Mouse (Mus musculus) liver, postnatal 0 days (tissue): ENCODE results near the gene Slco1b2. TPM values are rescaled to one million over a fixed set of nuclear protein-coding genes. Genes with fewer than 3 reads are reported as not detected.
"Not testable (repeated sequence)": the region's sequence is repeated elsewhere in the genome, so short reads cannot be mapped to it uniquely, and the experiment has no call there.

Experiments
- ATAC-seq: fragments of 200-750 bp; cut with Nextera tagmentation; 2 replicates; pipeline ENCODE4 v1.8.0; 2017; ENCODE audit warnings: mild to moderate bottlenecking, moderate library complexity
- DNase-seq: peaks from one replicate; pipeline ENCODE4 v3.0.0-alpha.2; 2016
- H3K27ac ChIP-seq: fragments of 300-500 bp; sonication (generic); 2 replicates; pipeline ENCODE4 v1.5.1; 2014; ENCODE audit warnings: antibody characterized with exemption, moderate library complexity, mild to moderate bottlenecking, low read depth
- H3K27me3 ChIP-seq: fragments of 300-500 bp; sonication (generic); 2 replicates; pipeline ENCODE4 v1.6.1; 2014; ENCODE audit warnings: low read length, control low read depth, mixed read lengths; ENCODE audit not compliant: insufficient read depth
- H3K36me3 ChIP-seq: fragments of 300-500 bp; sonication (generic); replicated peaks from 2 replicates; pipeline ENCODE4 v1.6.1; 2014; ENCODE audit warnings: mild to moderate bottlenecking, control low read depth, low read length, moderate library complexity, mixed read lengths; ENCODE audit not compliant: insufficient read depth
- H3K4me1 ChIP-seq: fragments of 300-500 bp; sonication (generic); 2 replicates; pipeline ENCODE4 v1.6.1; 2014; ENCODE audit warnings: antibody characterized with exemption, mild to moderate bottlenecking, control low read depth; ENCODE audit not compliant: insufficient read depth
- H3K4me2 ChIP-seq: fragments of 300-500 bp; sonication (generic); 2 replicates; pipeline ENCODE4 v1.6.1; 2014; ENCODE audit warnings: low read depth, mild to moderate bottlenecking, low read length, moderate library complexity, mixed read lengths
- H3K4me3 ChIP-seq: fragments of 300-500 bp; sonication (generic); 2 replicates; pipeline ENCODE4 v1.5.1; 2014; ENCODE audit warnings: low read depth, low read length
- H3K9ac ChIP-seq: fragments of 300-500 bp; sonication (generic); replicated peaks from 2 replicates; pipeline ENCODE4 v1.6.1; 2014; ENCODE audit warnings: mild to moderate bottlenecking, moderate library complexity
- H3K9me3 ChIP-seq: fragments of 300-500 bp; sonication (generic); 2 replicates; pipeline ENCODE4 v1.6.1; 2016; ENCODE audit warnings: mild to moderate bottlenecking, control low read depth, low read length, mixed read lengths
- CTCF ChIP-seq: sonication (generic); IDR thresholded peaks from 2 replicates; pipeline ENCODE4 v1.5.1; 2016; ENCODE audit warnings: antibody characterized with exemption, low read depth
- EP300 ChIP-seq: IDR thresholded peaks from 2 replicates; pipeline ENCODE4 v1.6.1; 2016; ENCODE audit warnings: antibody characterized with exemption, low read depth, mild to moderate bottlenecking
- WGBS: fragments of 180-500 bp; shearing (Covaris S2); extraction: QIAGEN DNeasy Blood & Tissue Kit; methylation state at CpG from one replicate; pipeline ENCODE4 v1.1.7; 2014; ENCODE audit not compliant: insufficient replicate concordance; 5-methylcytosine and 5-hydroxymethylcytosine counted together
- polyA plus RNA-seq: library from polyadenylated mRNA; unstranded; fragments of >200 nt; fragmentation: Nextera tagmentation; extraction: Ambion mirVana; gene quantifications from 2 replicates; pipeline ENCODE4 v1.2.1, GENCODE M21; 2015

Slco1b2 gene
- polyA plus RNA-seq: 225 and 244 TPM in 2 replicates

DNA sequence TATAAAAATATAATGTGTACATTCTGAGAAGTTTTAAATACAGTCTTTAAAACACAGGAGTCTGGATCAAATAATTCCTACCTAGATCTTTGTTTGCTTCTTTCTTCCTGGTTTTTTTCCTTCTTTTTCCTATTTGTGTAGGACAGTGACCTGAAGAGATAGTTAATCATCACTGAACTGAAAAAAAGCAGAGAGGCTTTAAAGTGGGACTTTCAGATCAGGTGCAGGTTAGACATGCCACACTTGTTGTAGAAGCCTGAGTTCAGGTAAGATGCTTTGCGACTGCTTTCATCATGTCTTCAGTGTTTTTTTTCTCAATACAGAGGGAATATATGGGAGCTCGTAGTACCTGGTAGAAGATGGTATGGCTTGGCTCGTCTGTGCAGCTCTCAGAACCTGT, at the start of gene Slco1b2:
Slco1b2 (plus strand) TSS at position 228 of the 400 bp plus-strand sequence.
- Histone ChIP-seq H3K9ac (peak within 1 kb of the TSS; percentile 31; the same call in 1 of the 2 replicates), H3K9me3 (no peaks in the 10 kb centered on the region), H3K27ac (peak within 1 kb of the TSS; percentile 63), H3K36me3 (no peaks in the 10 kb centered on the region), H3K4me3 (peak within 1 kb of the TSS; percentile 24), H3K4me1 (no peaks in the 10 kb centered on the region), H3K27me3 (no peaks in the 10 kb centered on the region), H3K4me2 (peak within 1 kb of the TSS; percentile 53)
- ATAC-seq (peak; percentile 42; the same call in 1 of the 2 replicates), DNase-seq (no peak)
- TF ChIP-seq EP300: no peak
- no peak for TF ChIP-seq CTCF
- WGBS: 68% methylated on average over 3 of the region's 3 CpGs

DNA sequence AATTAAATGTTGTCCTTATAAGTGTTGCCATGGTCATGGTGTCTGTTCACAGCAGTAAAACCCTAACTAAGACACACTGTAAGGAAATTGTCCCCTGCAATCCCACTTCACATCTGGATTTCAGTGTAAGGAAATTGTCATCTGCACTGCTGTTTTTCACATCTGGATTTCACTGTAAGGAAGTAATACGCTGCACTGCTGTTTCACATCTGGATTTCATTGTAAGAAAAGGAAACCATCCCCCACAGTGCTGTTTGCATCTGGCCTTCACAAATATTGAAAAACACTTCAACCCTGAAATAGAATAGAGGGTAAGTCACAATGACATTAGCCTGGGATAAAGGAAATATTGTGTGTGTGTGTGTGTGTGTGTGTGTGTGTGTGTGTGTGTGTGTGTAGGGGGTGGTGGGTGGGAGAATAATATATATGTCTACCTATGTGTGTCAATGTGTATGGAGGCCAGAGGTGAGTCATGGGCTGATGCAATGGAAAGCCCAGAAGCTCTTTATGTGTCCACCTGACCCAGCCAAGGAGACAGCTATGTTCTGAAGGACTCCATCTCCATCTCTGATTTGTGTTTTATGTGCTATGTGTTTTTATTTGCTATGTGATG, 44.4 kb upstream of the Slco1b2 start:
- TF ChIP-seq CTCF (no peak), EP300 (no peak)
- Histone ChIP-seq H3K9ac (no peak overlapping the region), H3K4me2 (no peak overlapping the region), H3K9me3 (no peaks in the 10 kb centered on the region), H3K27me3 (no peaks in the 10 kb centered on the region), H3K36me3 (no peaks in the 10 kb centered on the region), H3K4me3 (no peak overlapping the region), H3K4me1 (no peaks in the 10 kb centered on the region), H3K27ac (no peak overlapping the region)
- 77% methylated on average over 1 of the region's 1 CpGs for WGBS
- DNase-seq (no peak), ATAC-seq (no peak)

GRCm38 (mm10) chr6:141590002-141590401, 39.3 kb upstream of the Slco1b2 start:
- ATAC-seq (no peak), DNase-seq (no peak)
- H3K36me3 ChIP-seq: no peaks in the 10 kb centered on the region
- no peak overlapping the region for H3K27ac ChIP-seq
- H3K27me3 ChIP-seq: no peaks in the 10 kb centered on the region
- H3K4me2 ChIP-seq: no peak overlapping the region
- no peaks in the 10 kb centered on the region for H3K9me3 ChIP-seq
- H3K4me3 ChIP-seq: no peak overlapping the region
- H3K9ac ChIP-seq: no peak overlapping the region
- TF ChIP-seq EP300 (no peak), CTCF (no peak)
- WGBS: 63% methylated on average over 1 of the region's 1 CpGs
- H3K4me1 ChIP-seq: no peaks in the 10 kb centered on the region

GRCm38 (mm10) chr6:141590598-141591200, 38.6 kb upstream of the Slco1b2 start:
- not testable (repeated sequence) for H3K4me2 ChIP-seq, H3K4me1 ChIP-seq, DNase-seq, H3K27me3 ChIP-seq, H3K4me3 ChIP-seq, H3K9ac ChIP-seq, H3K36me3 ChIP-seq, H3K27ac ChIP-seq, ATAC-seq, H3K9me3 ChIP-seq
- 38% methylated on average over 4 of the region's 4 CpGs for WGBS

DNA sequence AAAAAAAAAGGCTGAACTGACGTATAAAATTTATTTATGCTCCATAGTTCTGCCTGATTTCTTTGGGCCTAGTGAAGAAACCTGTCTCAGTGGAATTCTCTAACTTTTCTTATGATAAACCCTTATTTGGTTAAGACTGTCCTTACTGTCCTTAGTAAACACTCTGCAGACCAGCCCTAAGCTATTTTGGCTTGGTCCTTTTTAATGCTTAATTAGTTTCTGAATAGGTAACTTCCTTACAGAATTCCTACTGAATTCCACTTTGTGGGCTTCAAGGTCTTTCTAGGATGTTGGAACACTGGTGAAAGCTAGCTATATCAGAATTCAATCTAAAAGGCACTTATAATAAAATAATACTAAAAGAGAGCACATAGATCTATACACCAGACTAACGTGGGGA, 33.2 kb upstream of the Slco1b2 start:
- Histone ChIP-seq H3K4me3 (no peak overlapping the region), H3K27ac (no peak overlapping the region), H3K4me1 (no peaks in the 10 kb centered on the region), H3K27me3 (no peaks in the 10 kb centered on the region), H3K36me3 (no peaks in the 10 kb centered on the region), H3K9me3 (peaks cover 11% of the 10 kb centered on the region), H3K4me2 (no peak overlapping the region), H3K9ac (no peak overlapping the region)
- 66% methylated on average over 2 of the region's 2 CpGs for WGBS
- ATAC-seq: no peak
- TF ChIP-seq EP300 (no peak), CTCF (no peak)
- DNase-seq: no peak

DNA sequence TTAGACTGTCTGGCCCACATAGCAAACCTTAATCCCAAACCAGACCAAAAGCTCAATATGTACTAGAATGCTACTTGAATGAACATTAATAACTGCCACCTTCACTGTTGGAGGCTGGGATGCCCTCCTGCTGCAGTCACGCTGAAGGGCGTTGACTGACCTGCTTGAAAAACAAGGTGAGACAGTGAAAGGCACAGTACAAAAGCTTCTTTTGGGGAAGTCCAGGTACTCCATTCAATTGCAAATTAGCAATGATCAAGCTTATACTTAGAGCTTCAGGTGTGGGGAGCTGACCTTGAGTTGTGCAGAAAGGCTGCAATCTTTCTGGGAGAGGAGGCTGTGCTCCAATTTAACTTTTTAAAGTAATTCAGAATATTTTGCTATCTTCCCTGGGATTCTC, 32.3 kb upstream of the Slco1b2 start:
- H3K9ac ChIP-seq: no peak overlapping the region
- peaks cover 11% of the 10 kb centered on the region for H3K9me3 ChIP-seq
- no peaks in the 10 kb centered on the region for H3K36me3 ChIP-seq
- ATAC-seq: no peak
- TF ChIP-seq EP300: no peak
- no peak for TF ChIP-seq CTCF
- no peaks in the 10 kb centered on the region for H3K27me3 ChIP-seq
- WGBS: 83% methylated on average over 2 of the region's 2 CpGs
- no peak overlapping the region for H3K4me2 ChIP-seq
- H3K27ac ChIP-seq: no peak overlapping the region
- H3K4me3 ChIP-seq: no peak overlapping the region
- no peaks in the 10 kb centered on the region for H3K4me1 ChIP-seq
- DNase-seq: no peak
